Mouse (Mus musculus) CH12.LX (cell line): ENCODE data around the gene Tmem44.
A peak's percentile ranks its signal among the peaks of the same experiment; 100 is the strongest.

Source experiments
- CHD2 ChIP-seq: IDR thresholded peaks from 2 replicates; pipeline ENCODE4 v1.6.1; 2011; ENCODE audit warnings: low read length, improper control_type of control experiment
- CTCF ChIP-seq, 2 experiments: IDR thresholded peaks in 1 of 2; conservative IDR thresholded peaks in 1 of 2; 2 replicates each; pipeline ENCODE4 v1.5.1; 2011 to 2012; ENCODE audit warnings: low read depth in 2 of 2, low read length in 2 of 2, improper control_type of control experiment in 1 of 2, inconsistent platforms in 1 of 2, mild to moderate bottlenecking in 1 of 2, moderate library complexity in 1 of 2
- E2F4 ChIP-seq: IDR thresholded peaks from 2 replicates; pipeline ENCODE4 v1.6.1; 2011; ENCODE audit warnings: low read depth, low read length, improper control_type of control experiment; ENCODE audit not compliant: insufficient replicate concordance
- EP300 ChIP-seq: IDR thresholded peaks from 2 replicates; pipeline ENCODE4 v1.6.1; 2011; ENCODE audit warnings: low read length, improper control_type of control experiment
- ETS1 ChIP-seq: conservative IDR thresholded peaks from 2 replicates; pipeline ENCODE4 v1.6.1; 2012; ENCODE audit warnings: low read depth, mild to moderate bottlenecking, inconsistent platforms, low read length, improper control_type of control experiment, moderate library complexity
- MAX ChIP-seq: IDR thresholded peaks from 2 replicates; pipeline ENCODE4 v1.6.1; 2011; ENCODE audit warnings: low read length, improper control_type of control experiment
- POLR2A ChIP-seq: IDR thresholded peaks from 2 replicates; pipeline ENCODE4 v1.6.1; 2011; ENCODE audit warnings: low read depth, mild to moderate bottlenecking, improper control_type of control experiment, low read length
- UBTF ChIP-seq: IDR thresholded peaks from 2 replicates; pipeline ENCODE4 v1.6.1; 2012; ENCODE audit warnings: low read depth, mild to moderate bottlenecking, inconsistent platforms, low read length, improper control_type of control experiment, moderate library complexity
- ZC3H11A ChIP-seq: IDR thresholded peaks from 2 replicates; pipeline ENCODE4 v1.6.1; 2012; ENCODE audit warnings: low read depth, mild to moderate bottlenecking, inconsistent platforms, low read length, improper control_type of control experiment
- ZMIZ1 ChIP-seq: IDR thresholded peaks from 2 replicates; pipeline ENCODE4 v1.6.1; 2012; ENCODE audit warnings: low read depth, mild to moderate bottlenecking, inconsistent platforms, low read length, improper control_type of control experiment

- TF ChIP-seq CTCF (conservative IDR thresholded peaks at IDR 0.05 in 1 of 2, IDR thresholded peaks at IDR 0.05 in 1 of 2; ENCODE audit: low read depth in 2 of 2, low read length in 2 of 2) (peak in 1 of 2 experiments; percentile 66; a peak in 2 of 4 replicates), ZMIZ1 (peak; percentile 100), E2F4 (0 out of 2 replicates have a peak, but pooled peaks have one; percentile 3), POLR2A (peak; percentile 100), EP300 (no peak; the same call in 1 of the 2 replicates), ZC3H11A (no peak), MAX (peak; percentile 76; the same call in 1 of the 2 replicates), CHD2 (no peak; the same call in 1 of the 2 replicates), ETS1 (0 out of 2 replicates have a peak, but pooled peaks have one; percentile 53), UBTF (peak; percentile 100)
Measured at GRCm38 (mm10) chr16:30599491-30600268, 49.0 kb upstream of the Tmem44 start, which contains the start of gene Fam43a.
